Mouse (Mus musculus) left cerebral cortex, postnatal 10 days (tissue): Measurements from ENCODE around the gene Ttc7. TPM values are rescaled to one million over a fixed set of nuclear protein-coding genes. Genes with fewer than 3 reads are reported as not detected.

Source experiments
- DNase-seq, 2 experiments: peaks; one replicate each; pipeline ENCODE4 v3.0.0; 2021 to 2022; ENCODE audit warnings: low spot score in 2 of 2, mixed read lengths in 1 of 2; ENCODE audit errors: extremely low spot score in 1 of 2
- intact Hi-C: fragments of 180-260 bp; cut with DNase I; formaldehyde crosslinking; loops from one replicate; pipeline ENCODE4 v1.15.1; 2025
- total RNA-seq, 2 experiments: library from RNA; stranded (reverse); gene quantifications; 2 replicates each; pipeline ENCODE4 v1.2.3; 2021

The Ttc7 gene
- total RNA-seq, 2 experiments from 2014 or later = 6.7 to 10.8 TPM

GRCm38 (mm10) chr17:87351241-87352105 is 68.8 kb downstream of the Ttc7 start:
- intact Hi-C loops = no loop called here
- peak in 1 of 2 experiments; percentile 41 for DNase-seq

DNA sequence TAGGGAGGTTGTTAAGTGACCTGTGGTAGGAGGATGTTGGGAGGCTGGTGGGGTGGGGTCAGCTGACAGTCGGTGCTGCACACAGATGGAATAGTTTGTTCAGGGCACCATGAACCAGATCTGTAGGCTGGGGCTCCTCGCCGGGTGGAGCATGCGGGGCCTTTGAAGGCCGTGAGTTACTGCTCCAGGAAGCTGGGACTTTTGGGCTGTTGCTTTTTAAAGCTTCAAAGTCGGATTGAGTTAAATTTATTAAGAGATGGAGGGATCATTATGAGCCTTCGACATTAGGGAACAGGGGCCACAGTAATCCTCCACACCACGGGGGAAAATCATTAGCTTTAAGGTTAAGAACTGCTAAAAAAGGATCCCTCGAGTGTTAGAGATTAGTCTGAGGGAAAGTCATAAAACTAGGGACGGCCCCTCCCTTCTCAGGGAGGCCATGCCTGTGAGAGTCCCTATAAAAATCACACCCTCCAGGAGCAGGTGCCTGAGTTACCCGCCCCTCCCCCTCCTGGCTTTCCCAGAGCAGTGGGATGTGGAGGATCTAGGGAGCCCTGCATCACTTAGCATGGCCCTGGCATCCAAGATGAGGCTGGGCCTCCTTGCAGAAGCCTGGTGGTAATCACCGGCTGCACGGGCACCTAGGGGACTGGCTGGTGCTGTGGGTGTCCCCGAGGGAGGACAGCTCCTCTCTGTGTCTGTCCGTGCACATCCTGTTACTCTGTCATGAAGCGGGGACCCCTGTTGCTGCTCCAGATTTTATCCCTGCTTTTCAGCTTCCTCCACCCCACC is 69.6 kb downstream of the Ttc7 start:
- intact Hi-C loops = no loop called here
- no peak for DNase-seq

DNA sequence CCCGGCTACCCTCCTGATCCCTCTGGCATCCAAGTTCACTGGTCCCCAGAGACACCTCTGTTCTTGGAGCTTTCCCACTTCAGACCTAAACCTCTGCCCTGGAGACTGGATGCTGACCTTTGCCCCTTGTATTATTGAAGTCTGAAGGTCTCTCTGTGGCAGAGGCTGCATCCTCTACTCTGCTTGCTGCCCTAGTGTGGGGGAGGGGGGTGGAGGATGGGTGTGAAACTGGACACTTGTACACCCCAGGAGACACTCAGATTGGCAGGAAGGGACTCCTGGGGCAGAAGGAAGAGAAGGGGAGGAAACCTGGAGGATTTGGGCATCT is 70.2 kb downstream of the Ttc7 start:
- no peak for DNase-seq
- intact Hi-C loops = no loop called here

DNA sequence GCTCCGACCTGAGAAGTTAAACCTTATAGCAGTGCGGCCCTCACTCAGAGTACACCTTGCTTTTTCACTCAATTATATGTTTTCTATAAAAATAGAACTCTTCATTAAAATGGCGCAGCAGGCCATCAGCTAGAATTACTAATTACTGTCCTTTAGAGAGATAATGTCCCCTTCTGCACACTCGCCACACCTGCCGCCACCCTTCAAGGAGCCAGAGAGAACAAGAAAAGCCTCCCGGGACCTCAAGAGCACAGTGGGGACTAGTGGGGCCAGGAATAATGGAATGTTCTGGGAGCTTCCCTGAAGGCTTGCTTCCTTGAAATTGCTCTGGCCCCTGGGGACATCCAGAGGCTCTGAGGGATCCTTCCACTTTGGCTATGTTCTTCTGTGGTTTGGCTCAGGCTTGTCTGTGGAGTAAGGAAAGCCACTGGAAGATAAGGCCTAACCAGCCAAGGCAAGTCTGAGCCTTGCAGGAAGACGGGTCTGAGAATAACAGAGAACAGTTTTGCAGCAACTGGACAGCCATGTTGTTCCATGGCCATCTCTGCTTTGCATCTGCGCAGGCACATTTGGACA is 71.1 kb downstream of the Ttc7 start:
- intact Hi-C loops = no loop called here

GRCm38 (mm10) chr17:87355456-87355855 is 72.8 kb downstream of the Ttc7 start:
- DNase-seq = no peak
- intact Hi-C loops = no loop called here

More for the DNA sequence above, 71.1 kb downstream of the Ttc7 start:
- no peak for DNase-seq

GRCm38 (mm10) chr17:87356261-87356660 is 73.6 kb downstream of the Ttc7 start:
- intact Hi-C loops = no loop called here
- DNase-seq = no peak

DNA sequence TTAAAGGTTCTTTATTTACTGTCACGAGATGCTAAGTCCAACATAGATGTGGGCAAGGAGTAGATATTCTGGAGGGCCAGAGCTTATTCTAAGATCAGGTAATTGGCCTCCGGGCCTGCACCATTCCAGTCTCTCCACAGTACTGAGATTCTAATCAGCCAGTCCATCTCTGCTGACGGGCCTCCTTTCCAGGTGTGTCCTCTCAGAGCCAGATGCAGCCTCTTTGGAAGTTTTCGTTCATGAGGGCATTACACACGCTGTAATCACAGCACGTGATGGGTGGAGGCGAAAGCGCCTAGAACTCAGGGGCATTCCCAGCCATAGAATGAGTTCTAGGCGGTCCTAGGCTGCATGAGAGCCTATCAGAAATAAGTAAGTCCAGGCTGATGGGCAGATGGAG is 74.8 kb downstream of the Ttc7 start:
- no peak for DNase-seq
- intact Hi-C loops = no loop called here

- intact Hi-C loops = no loop called here
- no peak for DNase-seq
These were observed 78.4 kb downstream of the Ttc7 start for GRCm38 (mm10) chr17:87361132-87361531.

GRCm38 (mm10) chr17:87364108-87364507 is 81.4 kb downstream of the Ttc7 start:
- DNase-seq = no peak
- intact Hi-C loops = no loop called here

DNA sequence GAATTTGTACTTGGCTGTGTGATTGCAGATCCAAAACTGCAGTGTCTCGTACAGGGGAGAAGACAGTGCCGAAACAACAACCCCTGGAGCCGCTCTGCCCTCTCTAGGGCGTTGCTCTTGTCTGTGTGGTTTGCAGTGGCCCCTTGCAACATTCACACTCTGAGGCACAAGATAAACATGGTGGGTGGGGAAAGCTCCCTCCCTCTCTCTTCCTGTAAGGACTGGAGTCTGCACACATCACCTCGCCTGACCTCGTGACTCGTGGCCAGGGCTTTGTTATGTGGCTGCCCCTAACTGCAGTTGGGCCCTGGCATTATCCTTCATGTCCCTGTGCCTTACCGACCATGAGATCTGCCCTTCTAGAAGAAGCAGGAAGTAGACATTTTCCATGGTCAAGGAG is 82.6 kb downstream of the Ttc7 start:
- no peak for DNase-seq
- intact Hi-C loops = no loop called here

- intact Hi-C loops = no loop called here
- no peak for DNase-seq
These were observed 83.8 kb downstream of the Ttc7 start for GRCm38 (mm10) chr17:87366520-87366919.

- intact Hi-C loops = no loop called here
These were observed 84.5 kb downstream of the Ttc7 start for GRCm38 (mm10) chr17:87367228-87367627.

GRCm38 (mm10) chr17:87367640-87368039 is 85.0 kb downstream of the Ttc7 start:
- intact Hi-C loops = no loop called here
- peak; percentile 63 to 81 for DNase-seq

More at GRCm38 (mm10) chr17:87367228-87367627, 84.5 kb downstream of the Ttc7 start:
- no peak for DNase-seq

GRCm38 (mm10) chr17:87368481-87368880 is 85.8 kb downstream of the Ttc7 start:
- DNase-seq = no peak
- intact Hi-C loops = no loop called here

DNA sequence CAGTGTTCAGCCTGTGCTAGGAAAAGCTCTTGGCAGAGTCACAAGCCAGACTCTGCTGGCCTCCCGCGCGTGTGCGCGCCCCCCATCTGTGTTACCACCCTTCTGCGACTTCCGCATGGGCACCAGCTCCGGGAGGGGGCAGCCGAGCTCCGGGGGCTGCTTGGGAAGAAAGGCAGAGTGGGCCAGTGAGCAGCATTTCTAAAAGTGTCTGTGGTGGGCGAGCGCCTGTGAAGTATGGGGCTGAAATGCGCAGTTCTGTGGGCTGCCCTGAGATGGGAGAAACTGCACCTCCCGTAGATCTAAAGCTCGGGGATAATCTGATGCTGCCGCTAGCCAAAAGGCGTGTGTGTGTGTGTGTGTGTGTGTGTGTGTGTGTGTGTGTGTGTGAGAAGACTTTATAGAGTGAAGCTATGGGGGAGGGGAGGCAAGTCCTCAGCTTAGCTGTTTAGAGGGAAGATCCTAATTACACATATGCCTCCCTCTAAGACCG is 86.6 kb downstream of the Ttc7 start:
- intact Hi-C loops = no loop called here
- peak; percentile 73 to 81 for DNase-seq

DNA sequence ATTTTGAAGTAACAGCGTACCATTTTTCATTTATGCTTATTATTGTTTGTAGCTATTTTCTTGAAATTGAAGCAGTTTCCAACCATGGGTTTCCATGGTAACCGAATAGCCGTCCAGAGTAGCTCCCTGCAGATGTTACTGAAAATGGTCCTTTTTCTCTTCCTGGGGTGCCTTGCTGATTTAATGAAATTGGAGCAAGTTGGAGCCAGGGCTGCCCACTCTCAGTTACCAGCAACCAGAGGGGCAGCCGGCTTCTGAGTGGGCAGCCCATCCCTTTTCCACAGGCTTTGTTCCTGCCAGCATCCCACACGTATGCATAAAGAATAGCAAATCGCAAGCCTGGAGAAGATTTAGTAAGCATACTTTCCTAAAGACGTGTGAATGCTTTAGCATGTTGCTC is 89.5 kb downstream of the Ttc7 start:
- intact Hi-C loops = loop anchor here (5.0 kb wide), 1 partner anchor 40 kb away; no protein-coding TSS in a partner anchor
- DNase-seq = no peak

GRCm38 (mm10) chr17:87373327-87373726 is 90.6 kb downstream of the Ttc7 start:
- intact Hi-C loops = loop anchor here (5.0 kb wide), 1 partner anchor 41 kb away; no protein-coding TSS in a partner anchor
- DNase-seq = peak in 1 of 2 experiments; percentile 14

DNA sequence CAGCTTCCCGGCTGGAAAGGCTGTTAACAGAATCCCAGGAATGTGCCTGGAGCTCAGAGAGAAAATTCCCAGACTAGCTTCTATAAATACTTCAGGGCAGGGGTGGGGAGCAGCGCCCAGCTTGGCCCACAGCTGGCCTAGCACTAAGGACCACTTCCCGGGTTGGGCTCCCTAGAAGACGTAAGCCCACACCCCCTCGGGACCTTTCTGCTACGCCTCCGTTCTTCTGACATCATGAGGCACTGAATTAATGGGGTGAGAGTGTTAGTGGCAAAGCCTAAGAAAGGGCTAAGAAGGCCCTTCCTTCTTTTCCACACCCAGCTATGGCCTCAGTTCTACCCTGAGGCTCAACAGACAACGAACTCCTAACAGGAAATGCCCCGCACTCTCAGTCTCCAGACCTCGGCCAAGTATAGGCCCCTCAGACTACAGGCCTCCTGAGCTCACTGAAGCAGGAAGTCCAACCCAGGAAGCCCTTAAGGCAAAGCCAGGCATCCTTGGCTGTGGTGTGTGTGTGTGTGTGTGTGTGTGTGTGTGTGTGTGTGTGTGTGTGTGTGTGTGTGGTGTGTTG is 93.3 kb downstream of the Ttc7 start:
- intact Hi-C loops = loop anchor here (5.0 kb wide), 1 partner anchor 51 kb away; the partner anchor contains the start of gene Stpg4
- no peak for DNase-seq
